Mouse (Mus musculus) CD4-positive, CD25-positive, alpha-beta regulatory T cell, adult 4 months (primary cell): ENCODE measurements around the gene Myo1b. TPM values are rescaled to one million over a fixed set of nuclear protein-coding genes. Genes with fewer than 3 reads are reported as not detected.

ENCODE experiments used
- ATAC-seq: one replicate; pipeline ENCODE4 v1.8.0; 2017
- polyA plus RNA-seq, 2 experiments: library from polyadenylated mRNA; unstranded; fragments of 100-300 nt; shearing (Covaris generic); gene quantifications; one replicate each; pipeline ENCODE4 v1.2.1; 2017

The Myo1b gene
- 1 to 10 TPM in 1 of 2 experiments, under 1 TPM in 1; 0.23 to 1.1 TPM for polyA plus RNA-seq

DNA sequence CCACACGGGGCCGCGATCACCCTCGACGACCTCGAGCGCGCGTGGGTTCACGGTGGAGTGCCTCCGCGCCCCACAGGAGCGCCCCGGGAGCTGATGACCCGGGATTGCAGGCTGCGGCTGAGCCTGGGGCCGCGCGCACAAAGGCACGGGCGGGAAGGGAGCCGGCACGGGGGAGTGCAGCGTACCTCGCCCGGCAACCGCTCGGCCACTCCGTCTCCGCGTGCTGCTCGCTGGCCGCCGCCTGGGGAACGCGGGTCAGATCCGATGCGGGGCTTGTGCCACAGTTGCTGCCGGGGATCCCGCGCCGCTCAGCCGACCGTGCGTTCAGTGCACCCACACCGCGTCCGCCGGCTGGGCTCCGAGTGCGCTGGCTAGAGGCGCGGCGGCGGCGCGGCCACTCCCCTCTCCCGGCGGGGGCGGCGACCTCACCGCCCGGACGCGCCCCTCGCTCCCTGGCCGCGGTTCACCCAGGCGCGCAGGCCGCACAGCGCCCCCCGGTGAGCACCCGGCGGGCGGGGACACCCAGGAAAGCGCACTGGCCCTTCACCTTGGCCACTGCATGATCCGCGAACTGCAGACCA lies at the start of gene Myo1b:
Gene Myo1b (minus strand): TSS at position 496 of the 581 bp plus-strand sequence.
- no peak for ATAC-seq

DNA sequence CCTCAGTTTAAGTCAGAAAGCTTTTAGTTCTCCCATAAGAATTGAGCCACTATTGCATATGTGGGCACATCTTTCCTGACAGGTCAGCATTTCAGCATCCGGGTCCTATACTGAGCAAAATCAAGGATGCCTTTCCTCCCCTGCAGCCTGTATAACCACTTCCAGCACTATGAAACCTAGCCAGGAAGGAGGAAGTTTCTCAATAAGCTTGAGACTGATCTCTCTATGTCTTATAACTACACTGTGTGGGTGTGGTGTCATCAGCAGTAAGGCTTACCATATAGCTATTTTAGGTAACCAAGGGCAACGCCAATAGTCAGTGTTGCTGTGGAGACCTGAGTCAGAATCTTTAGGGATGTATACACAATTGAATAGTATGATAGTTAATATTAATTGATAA lies 48.8 kb upstream of the Myo1b start:
- ATAC-seq = no peak

DNA sequence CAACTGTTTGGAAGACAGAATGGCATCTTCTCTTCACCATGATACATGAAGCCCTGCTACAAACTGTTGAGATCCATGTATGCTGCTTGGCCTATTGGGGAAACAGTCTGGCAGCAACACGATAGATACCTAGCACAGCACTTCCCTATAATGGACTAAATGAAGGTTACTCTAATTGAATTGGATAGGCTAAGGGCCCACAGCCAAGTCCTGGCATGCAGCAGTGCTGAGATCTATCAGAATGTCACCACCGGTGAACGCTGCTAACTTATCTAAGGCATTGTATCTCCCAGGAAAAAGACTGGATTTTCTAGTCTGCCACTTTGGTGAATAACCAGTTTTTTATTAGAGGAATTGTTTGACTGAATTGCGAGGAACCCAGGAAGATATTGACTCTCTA lies 31.2 kb upstream of the Myo1b start:
- ATAC-seq = no peak

DNA sequence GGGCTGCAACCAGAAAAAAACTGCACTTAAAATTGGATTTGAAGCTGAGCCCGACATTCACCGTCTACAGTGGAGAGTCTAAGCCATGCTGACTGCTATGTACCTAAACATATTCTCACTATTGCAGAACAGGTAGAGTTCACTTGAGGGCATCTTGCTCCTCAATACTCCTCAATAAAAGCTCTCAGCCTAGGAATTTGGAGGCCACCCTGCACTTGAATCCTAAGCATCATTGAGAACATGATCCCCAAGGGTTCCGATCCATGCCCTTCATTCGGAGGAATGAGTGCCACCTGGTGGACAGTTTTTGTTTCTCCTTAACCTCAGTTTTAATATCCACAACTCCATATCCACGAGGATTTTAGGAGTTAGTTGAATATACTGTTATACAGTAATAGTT lies 28.9 kb upstream of the Myo1b start:
- no peak for ATAC-seq

DNA sequence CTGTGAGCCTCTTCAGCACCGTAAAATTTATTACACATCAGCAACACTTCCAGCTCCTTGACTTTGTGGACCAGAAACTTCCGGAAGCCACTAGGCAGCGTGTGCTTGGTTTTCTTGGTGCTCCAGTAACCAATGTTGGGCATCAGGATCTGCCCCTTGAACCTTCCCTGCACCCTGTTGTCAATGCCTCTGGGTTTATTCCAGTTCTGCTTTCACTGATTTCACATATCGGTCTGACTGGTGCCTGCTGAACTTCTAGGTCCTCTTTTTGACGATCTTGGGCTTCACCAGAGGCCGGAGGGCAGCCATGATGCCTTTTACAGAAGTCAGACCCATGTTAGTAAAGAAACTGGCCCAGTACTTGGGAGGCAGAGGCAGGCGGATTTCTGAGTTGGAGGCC lies 22.5 kb upstream of the Myo1b start:
- ATAC-seq = no peak

DNA sequence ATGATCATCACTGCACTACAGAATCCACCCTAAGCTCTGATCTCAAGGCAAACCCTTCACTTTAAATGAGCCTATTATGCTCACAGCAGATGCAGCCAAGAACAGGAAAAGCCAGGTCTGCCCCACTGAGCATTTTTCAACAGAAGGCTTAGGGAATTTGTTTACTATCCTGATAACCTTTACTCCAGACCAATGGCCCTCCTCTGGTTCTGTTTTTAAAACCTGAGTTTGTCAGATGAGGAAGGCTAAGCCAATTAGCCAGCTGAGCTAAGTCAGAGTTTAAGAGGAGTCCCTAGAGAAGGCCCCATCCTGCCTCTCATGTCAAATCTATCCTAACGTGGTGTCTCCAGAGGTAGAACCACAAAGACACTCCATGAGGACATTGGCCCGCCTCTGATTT lies 19.1 kb upstream of the Myo1b start:
- ATAC-seq = no peak

DNA sequence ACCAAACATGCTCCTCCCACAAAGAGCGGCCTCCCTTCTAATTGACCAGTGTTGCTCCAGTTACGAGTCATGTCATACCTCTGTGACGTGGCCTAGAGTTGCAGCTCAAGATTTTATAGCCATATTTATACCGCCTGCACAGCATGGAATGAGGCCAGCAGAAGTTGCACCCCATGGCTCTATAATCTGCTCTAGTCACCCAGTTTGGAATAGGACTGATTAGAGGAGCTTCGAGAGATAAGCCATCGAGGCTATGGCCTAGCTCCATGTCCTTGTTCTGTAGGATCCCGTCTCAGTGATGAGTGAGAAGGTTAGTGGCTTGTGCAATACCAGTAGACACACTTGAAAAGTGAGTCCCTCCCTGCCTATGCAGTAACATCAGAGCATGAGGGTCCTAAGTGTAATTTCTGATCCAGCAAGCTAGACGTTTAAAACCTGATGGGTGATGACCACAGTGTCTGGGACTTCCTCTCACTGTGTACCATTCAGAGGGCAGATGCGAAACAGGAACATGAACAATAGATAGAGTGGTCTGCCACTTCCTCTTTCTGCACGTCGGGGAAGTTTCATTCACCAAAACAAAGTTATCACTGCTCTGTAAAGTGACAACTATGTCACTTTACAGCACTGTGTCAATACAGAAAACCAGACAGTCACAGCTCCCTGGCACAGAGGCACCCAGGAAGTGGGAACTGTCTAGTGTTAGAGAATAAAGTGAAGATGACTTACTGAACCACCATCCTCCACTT lies 18.5 kb upstream of the Myo1b start:
- peak; percentile 88 for ATAC-seq

DNA sequence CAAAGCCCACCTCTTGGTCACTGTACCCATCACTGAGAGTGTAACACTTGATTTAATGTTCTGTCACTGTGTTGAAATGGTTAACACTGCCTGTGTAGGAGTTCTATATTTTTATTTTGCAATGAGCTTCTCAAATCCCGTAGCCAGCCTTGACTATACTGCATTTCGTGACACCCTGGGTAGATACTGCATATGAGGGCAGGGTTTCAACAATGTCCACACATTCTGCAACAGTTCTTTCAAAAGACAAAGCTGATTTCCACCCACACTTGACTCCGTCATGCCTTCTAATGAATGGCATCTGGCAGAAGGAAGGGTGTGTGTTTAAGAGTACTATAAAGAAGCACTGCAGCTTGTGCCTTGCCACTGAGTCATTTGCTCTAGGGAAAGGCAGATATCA lies 17.0 kb upstream of the Myo1b start:
- ATAC-seq = no peak

DNA sequence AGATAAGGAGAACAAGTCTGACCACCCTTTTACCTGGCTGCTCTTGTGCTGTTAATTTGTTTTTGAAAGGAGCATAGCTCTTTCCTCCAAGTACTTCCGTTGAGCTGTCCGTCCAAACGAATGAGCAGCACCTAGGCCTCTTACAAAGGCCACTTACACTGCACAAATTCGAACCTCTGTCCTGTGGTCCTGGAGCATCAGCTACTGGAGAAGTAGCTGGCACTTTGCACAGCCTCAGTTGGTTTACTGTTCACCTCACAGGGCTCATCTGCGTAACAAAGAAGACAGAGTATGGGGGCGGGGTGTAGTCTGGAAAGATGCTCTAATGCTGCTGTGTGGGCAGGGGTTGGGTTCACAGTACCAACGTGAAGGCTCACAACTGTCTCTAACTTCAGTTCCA lies 15.7 kb upstream of the Myo1b start:
- no peak for ATAC-seq

DNA sequence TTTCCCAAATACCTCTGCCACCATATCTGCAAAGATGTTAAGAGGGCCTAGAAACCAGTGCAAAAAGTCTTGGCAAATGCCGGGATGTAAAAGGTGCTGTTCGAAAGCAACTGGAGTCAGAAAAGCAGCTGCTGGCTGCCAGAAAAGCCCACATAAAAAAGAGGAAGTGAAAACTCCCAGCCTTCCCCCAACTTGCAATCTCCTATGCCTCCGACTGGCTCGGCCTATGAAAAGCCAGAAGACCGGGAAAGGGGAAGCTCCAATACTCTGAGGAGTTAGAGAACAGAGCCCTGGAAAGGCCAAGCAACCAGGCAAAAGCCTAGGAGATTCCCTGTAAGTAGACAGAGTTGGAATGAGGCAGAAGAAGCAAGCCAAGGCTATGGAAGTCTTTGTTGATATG lies 14.7 kb upstream of the Myo1b start:
- no peak for ATAC-seq

DNA sequence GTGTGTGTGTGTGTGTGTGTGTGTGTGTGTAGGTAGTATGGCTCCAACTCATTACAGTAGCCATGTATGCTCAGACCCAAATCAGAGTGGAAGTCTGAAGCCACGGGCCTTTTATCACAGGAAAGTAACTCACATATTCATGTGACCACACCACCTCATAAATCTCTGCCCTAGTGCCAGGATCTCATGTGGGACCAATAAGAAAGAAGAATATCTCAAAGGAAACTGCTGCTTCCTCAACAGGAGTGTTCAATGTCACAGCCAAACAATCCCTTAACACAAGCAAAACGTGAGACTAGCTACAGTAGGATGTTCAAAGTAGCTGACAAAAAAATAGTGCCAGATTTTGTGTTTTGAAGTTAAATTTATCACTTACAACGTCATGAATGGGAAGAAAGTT lies 13.7 kb upstream of the Myo1b start:
- ATAC-seq = no peak

DNA sequence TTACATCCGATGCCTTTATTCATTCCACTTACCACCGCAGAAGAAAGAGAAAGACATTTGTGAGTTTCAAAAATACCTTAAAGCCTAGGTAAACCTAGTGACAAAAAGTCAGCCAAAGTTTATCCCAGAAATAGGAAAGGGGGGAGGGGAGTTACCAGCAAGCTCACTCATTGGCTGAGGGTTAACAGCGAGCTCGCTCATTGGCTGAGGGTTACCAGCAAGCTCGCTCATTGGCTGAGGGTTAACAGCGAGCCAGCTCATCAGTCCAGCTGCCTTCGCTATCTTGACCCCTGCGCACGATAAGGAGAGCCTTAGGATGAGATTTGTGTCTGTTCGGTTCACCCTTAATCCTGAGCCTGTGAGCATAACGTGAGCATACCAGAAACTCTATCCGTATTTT lies 6.9 kb upstream of the Myo1b start:
- no peak for ATAC-seq

DNA sequence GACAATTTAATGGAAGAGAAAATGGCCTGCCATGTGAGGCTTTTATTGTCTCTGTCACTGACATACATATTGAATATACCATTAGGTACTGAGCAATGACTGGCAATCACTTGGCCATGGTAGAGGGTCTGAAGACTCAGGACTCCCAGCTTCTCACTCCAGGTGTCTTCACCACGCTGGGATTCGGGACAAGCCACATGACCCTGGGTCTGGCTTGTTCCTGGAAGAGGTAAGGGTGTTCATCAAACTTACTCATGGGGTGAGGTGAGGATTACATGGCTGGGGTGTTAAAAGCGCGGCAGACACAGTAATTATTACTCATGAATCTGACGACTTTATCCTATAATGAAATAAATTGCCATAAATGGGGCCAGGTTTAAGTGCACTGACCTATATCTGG lies 405 bp upstream of the Myo1b start:
- no peak for ATAC-seq

DNA sequence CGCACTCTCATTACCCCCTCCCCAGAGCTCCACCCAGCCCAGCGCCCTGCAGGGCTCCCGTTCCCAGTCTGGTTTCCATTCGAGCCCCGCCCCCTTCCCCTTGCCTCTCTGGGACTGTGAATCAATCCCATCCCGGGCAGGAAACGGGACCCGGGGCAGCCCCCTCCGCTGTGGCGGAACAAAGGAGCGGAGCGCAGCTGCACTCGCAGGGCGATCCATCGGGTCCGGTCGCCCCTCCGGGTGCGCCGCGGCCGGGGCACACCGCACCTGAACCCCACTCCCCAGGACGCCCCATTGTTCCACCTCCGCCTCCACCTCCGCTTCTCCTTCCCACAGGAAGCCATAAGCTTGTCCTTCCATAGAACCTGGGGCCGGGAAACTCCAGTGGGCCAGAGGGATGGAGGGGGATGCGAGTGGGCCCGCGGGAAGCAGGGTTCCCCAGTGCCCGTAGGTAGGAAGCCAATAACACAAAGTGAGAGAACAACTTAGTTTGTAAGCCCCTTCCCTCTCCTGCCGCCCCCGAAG lies 758 bp downstream of the Myo1b start:
- no peak for ATAC-seq

DNA sequence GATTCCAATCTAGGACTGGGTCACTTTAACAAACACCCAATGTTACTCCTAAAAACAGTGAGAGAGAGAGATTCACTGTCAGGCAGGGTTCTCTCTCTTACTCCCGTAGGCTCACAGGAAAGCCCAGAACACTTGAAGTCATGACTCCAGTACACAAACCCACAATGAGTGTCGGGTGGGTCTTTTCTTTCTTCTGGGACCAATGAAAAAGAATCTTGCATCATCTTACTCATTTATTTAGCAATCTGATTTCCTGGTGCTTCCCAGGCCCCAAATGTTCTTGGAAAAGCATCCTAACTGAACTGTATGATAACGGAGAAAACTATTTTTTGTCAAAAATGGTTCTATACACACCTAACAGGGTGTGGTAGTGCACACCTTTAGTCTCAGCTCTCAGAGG lies 1.8 kb downstream of the Myo1b start:
- no peak for ATAC-seq

DNA sequence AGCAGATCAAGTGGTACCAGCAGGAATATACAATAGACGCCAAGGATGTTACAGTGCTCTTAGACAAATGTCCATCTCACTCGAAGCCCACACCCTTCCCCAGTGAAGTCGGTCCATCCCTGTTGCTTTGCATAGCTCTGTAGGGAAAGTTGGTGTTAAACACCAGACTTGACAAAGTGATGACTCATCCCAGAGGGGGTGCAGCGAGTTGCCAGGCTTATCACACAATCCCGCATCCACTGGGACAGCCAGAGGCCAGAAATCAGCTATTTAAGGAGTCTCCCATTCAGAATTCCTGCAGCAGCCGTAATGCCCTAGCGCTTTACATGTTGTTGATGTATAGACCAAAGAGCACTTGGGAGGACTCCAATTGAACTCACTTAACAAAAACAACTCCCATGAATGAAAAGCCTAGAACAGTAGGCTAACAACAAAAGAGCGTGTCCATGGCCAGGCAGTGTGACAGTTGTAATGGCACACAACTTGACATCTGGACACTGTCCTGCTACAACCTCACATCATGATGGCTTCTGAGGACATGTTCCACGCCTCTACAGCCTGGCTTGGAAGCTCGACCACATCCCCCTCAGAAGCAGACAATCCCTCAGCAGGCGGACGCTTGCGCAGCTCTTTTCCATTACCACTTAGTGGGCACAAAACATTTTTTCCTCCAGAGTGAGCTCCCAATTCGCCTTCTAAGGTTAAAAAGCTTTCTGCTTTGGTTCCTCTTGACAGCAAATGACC lies 2.6 kb downstream of the Myo1b start:
- ATAC-seq = no peak

DNA sequence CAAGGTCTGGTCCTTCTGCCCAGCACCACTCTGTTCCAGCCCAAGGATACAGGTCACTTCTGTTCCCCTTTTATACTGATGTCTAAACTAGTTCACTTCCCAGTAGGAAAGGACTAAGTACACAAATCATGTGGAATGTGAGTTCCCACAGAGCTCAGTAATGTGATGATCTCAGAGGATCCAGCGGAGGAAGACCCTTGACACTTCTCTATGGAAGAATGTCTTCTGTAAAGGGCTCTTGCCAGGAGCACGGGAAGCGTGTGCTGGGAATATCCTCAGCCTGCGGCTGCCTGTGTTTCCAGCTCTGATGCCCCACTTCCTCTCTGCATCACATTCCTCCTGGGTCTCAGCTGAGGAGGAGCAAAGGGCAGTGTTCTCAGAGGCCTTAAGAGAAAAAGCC lies 4.5 kb downstream of the Myo1b start:
- ATAC-seq = no peak

DNA sequence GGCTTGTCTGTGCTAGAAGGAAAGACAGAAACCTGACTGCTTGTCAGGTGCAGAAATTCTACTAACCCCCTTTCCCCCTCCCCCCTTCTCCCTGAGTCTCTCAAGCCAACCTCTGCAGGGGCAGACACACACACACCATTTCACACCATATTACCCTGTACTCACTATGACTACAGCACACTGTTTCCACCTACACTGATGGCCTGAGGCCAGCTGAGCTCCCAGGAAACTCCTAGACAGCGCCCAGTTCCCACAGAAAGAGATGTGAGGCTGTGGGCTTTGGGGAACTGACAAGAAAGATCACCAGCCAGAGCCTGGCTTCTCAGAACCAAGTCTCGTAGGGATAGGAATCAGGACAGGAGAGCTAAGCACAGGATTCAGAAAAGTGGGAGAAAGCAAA lies 6.7 kb downstream of the Myo1b start:
- no peak for ATAC-seq

DNA sequence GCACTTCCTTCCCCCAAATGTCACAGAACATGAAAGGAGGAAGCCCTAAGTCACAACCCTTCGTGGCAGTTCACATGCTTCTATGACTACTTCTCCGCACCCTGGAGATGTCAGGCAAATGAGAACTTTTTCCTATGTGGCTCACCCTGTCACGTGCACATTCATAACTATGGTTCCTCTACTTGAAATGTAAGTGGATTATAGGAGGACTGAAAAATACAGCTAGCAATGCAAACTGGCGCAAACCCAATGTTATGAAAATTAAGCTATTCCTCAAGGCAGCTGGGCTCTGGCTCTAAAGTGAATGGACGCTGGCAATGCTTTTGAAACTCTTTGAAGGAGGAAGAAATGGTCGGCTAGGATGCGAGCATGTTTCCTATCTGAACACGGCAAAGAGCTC lies 8.1 kb downstream of the Myo1b start:
- no peak for ATAC-seq

DNA sequence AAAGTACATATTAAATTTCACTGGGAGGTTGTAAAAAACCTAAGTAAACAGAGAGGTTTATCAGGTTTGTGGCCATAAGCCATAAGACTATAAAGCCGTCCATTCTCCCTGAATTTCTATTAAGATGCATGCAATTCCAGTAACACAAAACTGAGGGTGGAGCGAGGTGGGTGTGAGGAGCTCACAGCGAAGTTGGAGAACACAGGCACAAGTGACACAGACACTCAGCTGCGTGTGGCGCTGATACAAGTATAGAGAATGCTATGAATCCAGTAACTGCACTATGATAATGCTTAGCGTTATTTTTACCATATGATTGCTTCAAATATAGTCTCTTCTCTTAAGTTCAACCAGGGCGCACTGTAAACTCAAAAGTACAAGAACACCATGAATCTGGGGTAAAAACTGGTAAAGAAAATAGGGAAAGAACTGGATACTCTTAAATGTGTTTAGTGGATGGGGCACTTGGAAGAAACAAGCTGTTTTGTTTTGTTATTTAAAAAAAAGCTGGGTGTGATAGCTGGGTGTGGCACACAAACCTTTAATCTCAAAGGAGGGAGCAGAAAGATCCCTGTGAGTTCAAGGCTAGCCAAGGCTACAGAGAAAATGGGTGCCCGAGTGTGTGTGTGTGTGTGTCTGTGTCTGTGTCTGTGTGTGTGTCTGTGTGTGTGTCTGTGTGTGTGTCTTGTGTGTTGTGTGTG lies 9.5 kb downstream of the Myo1b start:
- ATAC-seq = no peak

DNA sequence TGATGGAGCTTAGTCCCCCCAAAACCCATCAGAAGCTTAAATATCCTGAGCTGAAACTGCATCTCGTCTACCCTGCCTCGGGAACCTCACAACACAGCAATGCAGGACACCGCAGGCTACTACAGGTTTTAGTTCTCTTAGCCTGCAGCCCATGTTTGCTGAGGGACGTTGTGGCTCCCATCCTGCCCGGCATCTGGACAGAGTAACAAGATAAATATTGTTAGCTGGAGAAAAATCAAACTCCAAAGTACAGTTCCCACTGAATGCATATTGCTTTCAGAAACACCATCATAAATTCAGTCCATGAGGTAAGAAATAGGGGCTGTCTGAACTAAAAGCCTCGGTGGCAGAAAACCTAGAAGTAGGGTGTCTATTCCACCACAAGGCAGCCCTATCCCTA lies 10.8 kb downstream of the Myo1b start:
- ATAC-seq = no peak

DNA sequence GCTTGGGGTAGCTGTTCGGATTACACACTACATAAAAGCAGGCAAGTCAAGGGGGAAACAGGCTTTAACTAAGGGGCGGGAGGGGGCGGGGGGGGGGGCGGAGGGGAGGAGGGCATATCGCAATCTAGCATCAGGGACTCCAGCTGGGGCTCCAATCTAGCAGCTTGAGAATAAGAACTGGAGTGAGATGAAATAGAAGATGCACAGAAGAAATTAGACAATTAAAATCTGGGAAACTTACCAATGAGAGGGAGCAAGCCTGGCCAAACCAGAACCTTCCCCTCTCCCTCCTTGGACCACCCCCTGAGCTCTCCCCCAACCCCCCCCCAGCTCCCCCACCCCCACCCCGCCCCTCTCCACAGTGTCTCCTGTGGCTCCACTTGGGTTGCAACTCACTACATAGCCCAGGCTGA lies 18.7 kb downstream of the Myo1b start:
- ATAC-seq = no peak

DNA sequence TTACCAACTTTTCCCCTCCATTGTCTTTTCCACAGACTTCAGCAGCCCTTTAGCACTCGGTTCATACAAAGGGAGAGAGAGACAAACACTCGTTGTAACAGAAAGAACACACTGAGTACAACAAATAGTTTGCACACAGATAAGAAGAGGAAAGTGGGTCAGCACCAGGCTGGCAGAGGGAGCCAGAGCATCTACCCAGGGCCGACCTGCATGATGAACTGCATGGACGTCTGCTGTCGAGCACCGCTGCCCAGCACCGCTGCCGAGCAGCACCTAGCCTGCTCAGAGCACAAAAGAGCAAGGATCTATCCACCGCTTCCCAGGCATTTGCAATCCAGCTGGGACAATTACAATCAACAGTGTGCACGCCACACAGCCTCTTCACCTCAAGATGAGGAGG lies 19.9 kb downstream of the Myo1b start:
- ATAC-seq = no peak
